Mouse (Mus musculus): ENCODE measurements around the gene Mib2. TPM values are rescaled to one million over a fixed set of nuclear protein-coding genes. Genes with fewer than 3 reads are reported as not detected.
"Not testable (repeated sequence)": the region's sequence is repeated elsewhere in the genome, so short reads cannot be mapped to it uniquely, and the experiment has no call there.

Mib2 gene
- total and polyA plus RNA-seq, 2 experiments from 2014 or later, result 40.6 to 127 TPM

DNA sequence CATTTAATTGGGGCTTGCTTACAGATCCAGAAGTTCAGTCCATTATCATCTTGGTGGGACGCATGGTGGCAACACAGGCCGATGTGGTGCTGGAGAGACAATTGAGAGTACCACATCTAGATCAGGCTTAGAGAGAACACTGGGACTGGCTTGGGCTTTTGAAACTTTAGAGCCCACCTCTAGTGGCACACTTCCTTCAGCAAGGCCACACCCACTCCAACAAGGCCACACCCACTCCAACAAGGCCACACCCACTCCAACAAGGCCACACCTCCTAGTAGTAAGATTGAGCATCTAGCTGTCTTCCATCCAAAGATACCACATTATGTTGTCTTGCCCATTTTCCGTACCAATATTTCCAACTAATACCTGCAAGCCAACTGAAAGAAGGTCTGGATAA, 23.4 kb upstream of the Mib2 start:
- H3K4me3 ChIP-seq (ENCODE audit: low read length), result no peak overlapping the region
- DNase-seq (ENCODE audit: low spot score), result no peak
- H3K4me2 ChIP-seq (ENCODE audit: low read depth, low read length), result no peak overlapping the region
- H3K4me1 ChIP-seq (ENCODE audit: insufficient read depth, low read length), result peaks cover 16% of the 10 kb centered on the region
- no peak overlapping the region for H3K27ac ChIP-seq
- no peak for TF ChIP-seq CTCF (IDR thresholded peaks at IDR 0.05; ENCODE audit: low read depth)
- 97% methylated on average over 3 of the region's 3 CpGs for WGBS
- no peaks in the 10 kb centered on the region for H3K36me3 ChIP-seq (ENCODE audit: insufficient read depth, low read length)
- no peak for ATAC-seq
- no peak overlapping the region for H3K9ac ChIP-seq (replicated peaks; ENCODE audit: low read length)
- no peaks in the 10 kb centered on the region for H3K27me3 ChIP-seq (ENCODE audit: insufficient read depth, low read length)
- no peaks in the 10 kb centered on the region for H3K9me3 ChIP-seq (ENCODE audit: low read length)

DNA sequence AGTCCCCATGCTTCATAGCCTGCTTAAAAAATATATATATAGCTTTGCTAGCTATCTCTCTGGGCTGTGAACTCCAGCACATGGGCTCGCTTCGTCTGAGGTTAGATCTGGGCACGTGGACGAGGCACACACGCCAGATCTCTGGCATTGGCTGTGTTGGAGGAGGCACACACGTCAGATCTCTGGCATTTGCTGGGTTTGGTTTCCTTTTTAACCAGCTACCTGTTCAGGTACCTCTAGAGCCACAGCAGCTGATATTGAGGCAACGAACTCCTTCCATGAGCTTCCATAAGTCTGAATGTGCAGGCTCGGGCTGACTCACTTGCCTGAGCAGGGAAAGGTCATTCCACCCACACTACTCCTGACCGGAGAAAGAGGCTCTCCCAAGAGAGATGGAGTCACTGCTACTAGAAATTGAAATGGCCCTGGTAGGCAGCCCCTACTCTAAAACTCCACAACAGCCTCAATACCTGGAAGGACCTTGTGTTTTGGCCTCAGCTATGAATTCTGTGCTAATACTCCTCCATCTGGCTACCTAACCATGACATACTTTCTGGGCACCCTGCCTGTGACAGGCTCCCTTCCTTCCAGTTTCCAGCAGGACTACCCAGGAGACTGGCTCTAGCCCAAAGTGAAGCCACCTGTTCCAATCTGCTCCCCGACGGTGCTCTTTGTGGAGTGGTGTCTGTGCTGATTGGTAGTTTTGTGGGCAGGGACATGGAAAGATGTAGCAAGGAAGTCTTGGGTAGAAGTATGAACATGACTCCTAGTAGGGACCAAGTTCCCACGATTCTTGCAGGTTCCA, 21.8 kb upstream of the Mib2 start:
- H3K27ac ChIP-seq, result peak overlapping the region; percentile 45; the same call in 1 of the 2 replicates
- no peak overlapping the region for H3K4me2 ChIP-seq (ENCODE audit: low read depth, low read length)
- no peaks in the 10 kb centered on the region for H3K9me3 ChIP-seq (ENCODE audit: low read length)
- H3K36me3 ChIP-seq (ENCODE audit: insufficient read depth, low read length), result no peaks in the 10 kb centered on the region
- peaks cover 9% of the 10 kb centered on the region for H3K4me1 ChIP-seq (ENCODE audit: insufficient read depth, low read length)
- no peak overlapping the region for H3K9ac ChIP-seq (replicated peaks; ENCODE audit: low read length)
- 68% methylated on average over 12 of the region's 12 CpGs for whole genome bisulfite sequencing
- no peak overlapping the region for H3K4me3 ChIP-seq (ENCODE audit: low read length)
- TF ChIP-seq CTCF (IDR thresholded peaks at IDR 0.05; ENCODE audit: low read depth), result no peak
- no peaks in the 10 kb centered on the region for H3K27me3 ChIP-seq (ENCODE audit: insufficient read depth, low read length)
- no peak for ATAC-seq
- DNase-seq (ENCODE audit: low spot score), result peak; percentile 44

DNA sequence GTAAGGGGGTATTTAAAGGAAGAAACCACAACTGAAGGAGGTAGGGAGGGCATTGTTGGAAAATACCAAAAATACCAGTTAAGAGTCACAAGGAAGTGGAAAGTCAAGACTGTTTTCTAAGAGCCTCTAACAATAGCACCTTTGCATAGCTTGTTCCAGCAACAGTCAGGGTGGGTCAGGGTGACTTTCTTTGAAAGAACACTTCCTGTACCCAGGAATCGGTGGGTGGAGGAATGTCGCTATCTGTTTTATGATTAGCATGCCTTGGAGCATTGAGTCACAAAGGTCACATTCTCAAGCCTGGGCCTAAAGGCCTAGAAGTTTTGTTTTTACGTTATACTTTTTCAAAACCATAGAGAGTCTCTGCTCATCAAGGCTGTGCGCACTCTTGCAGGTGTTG, 18.8 kb upstream of the Mib2 start:
- H3K27ac ChIP-seq; ATAC-seq; H3K9ac ChIP-seq (replicated peaks; ENCODE audit: low read length); DNase-seq (ENCODE audit: low spot score); H3K36me3 ChIP-seq (ENCODE audit: insufficient read depth, low read length); H3K4me3 ChIP-seq (ENCODE audit: low read length); H3K9me3 ChIP-seq (ENCODE audit: low read length); H3K4me1 ChIP-seq (ENCODE audit: insufficient read depth, low read length); H3K27me3 ChIP-seq (ENCODE audit: insufficient read depth, low read length); H3K4me2 ChIP-seq (ENCODE audit: low read depth, low read length): not testable (repeated sequence)
- WGBS, result 92% methylated on average over 4 of the region's 4 CpGs

DNA sequence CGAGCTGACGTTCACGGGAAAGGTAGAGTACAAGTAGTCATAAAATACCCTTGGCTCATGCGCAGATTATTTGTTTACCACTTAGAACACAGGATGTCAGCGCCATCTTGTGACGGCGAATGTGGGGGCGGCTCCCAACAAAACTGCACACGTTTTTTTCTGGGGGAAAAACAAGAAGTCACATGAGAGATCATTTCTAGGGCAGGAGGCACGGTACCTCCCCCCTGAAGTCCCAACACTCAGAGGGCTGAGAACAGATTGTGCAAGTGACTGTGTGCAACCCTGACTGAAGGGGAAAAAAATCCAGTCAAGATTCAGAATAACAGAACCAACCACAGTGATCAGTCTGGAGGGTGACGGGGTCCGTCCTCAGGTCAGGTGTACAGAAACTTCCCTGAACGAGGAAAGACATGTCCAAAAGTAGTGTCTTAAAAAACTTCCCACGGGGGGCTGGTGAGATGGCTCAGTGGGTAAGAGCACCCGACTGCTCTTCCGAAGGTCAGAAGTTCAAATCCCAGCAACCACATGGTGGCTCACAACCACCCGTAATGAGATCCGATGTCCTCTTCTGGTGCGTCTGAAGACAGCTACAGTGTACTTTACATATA, 14.8 kb upstream of the Mib2 start:
- H3K27me3 ChIP-seq (ENCODE audit: insufficient read depth, low read length); H3K36me3 ChIP-seq (ENCODE audit: insufficient read depth, low read length); H3K4me3 ChIP-seq (ENCODE audit: low read length); DNase-seq (ENCODE audit: low spot score); H3K27ac ChIP-seq; H3K9ac ChIP-seq (replicated peaks; ENCODE audit: low read length); H3K9me3 ChIP-seq (ENCODE audit: low read length); H3K4me2 ChIP-seq (ENCODE audit: low read depth, low read length); ATAC-seq; H3K4me1 ChIP-seq (ENCODE audit: insufficient read depth, low read length): not testable (repeated sequence)
- 92% methylated on average over 15 of the region's 19 CpGs for WGBS

DNA sequence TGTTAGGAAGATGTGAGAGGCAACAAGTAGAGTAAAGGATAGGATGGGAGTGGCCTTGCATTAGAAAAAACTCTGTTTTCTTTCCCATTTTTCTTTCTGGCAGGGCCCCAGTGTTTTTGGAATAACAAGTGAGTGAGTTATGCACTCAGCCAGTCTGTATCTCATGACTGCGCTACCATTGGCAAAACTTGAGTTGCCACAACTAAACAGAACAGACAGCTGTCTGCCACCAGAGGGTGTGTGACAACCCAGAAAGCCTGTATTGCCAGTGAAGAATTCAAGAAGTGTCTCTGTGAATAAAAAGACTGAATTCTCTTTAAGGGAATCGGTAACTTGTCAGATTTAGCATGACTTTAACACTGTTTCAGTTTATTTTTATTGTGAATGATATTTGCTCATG, 7.0 kb upstream of the Mib2 start:
- no peak overlapping the region for H3K27ac ChIP-seq
- no peaks in the 10 kb centered on the region for H3K9me3 ChIP-seq (ENCODE audit: low read length)
- no peak overlapping the region for H3K4me3 ChIP-seq (ENCODE audit: low read length)
- peak; percentile 23 for DNase-seq (ENCODE audit: low spot score)
- H3K4me1 ChIP-seq (ENCODE audit: insufficient read depth, low read length), result no peaks in the 10 kb centered on the region
- no peaks in the 10 kb centered on the region for H3K36me3 ChIP-seq (ENCODE audit: insufficient read depth, low read length)
- TF ChIP-seq CTCF (IDR thresholded peaks at IDR 0.05; ENCODE audit: low read depth), result peak; percentile 64
- H3K9ac ChIP-seq (replicated peaks; ENCODE audit: low read length), result no peak overlapping the region
- H3K27me3 ChIP-seq (ENCODE audit: insufficient read depth, low read length), result no peaks in the 10 kb centered on the region
- H3K4me2 ChIP-seq (ENCODE audit: low read depth, low read length), result no peak overlapping the region
- no peak for ATAC-seq
- WGBS, result 86% methylated on average over 2 of the region's 2 CpGs

DNA sequence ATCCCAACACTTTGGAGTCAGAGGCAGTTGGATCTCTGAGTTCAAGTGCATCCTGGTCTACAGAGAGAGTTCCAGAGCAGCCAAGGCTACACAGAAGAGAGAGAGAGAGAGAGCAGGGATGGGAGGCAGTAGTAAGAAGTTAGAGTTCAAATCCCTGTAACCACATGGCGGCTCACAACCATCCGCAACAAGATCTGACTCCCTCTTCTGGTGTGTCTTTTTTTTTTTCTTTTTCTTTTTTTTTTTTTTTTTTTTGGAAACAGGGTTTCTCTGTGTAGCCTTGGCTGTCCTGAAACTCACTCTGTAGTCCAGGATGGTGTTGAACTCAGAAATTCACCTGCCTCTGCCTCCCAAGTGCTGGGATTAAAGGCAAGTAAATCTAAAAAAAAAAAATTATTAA, 3.1 kb upstream of the Mib2 start:
- no peak for DNase-seq (ENCODE audit: low spot score)
- 54% methylated on average over 2 of the region's 2 CpGs for WGBS

DNA sequence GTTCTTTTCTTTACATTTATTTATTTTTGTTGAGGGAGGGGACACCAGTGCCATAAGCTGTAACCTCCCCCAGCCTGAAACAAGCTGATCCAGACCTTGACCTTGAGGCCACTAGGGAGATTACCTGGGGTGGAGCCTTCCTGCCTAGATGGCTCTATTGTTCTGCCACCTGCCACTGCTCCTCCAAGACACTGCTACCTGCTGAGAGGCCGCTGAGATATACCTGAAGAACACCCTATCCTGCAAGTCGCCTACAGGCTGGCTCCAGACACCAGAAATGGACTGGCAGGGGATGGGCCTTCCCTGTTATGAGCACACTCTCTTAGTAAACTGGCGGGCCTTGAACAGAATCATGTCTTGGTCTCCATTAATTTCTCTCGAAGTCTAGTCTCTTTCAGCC, 1.2 kb upstream of the Mib2 start:
- H3K9me3 ChIP-seq (ENCODE audit: low read length); H3K27ac ChIP-seq; H3K4me3 ChIP-seq (ENCODE audit: low read length); H3K36me3 ChIP-seq (ENCODE audit: insufficient read depth, low read length); DNase-seq (ENCODE audit: low spot score); ATAC-seq; H3K9ac ChIP-seq (replicated peaks; ENCODE audit: low read length); H3K27me3 ChIP-seq (ENCODE audit: insufficient read depth, low read length); H3K4me2 ChIP-seq (ENCODE audit: low read depth, low read length); H3K4me1 ChIP-seq (ENCODE audit: insufficient read depth, low read length): not testable (repeated sequence)
- 70% methylated on average over 4 of the region's 4 CpGs for WGBS

More for the DNA sequence above, 3.1 kb upstream of the Mib2 start:
- H3K9ac ChIP-seq (replicated peaks; ENCODE audit: low read length), result no peak overlapping the region
- H3K4me1 ChIP-seq (ENCODE audit: insufficient read depth, low read length), result peaks cover 5% of the 10 kb centered on the region; the same call in 1 of the 2 replicates
- H3K27me3 ChIP-seq (ENCODE audit: insufficient read depth, low read length), result no peaks in the 10 kb centered on the region
- ATAC-seq, result no peak
- H3K36me3 ChIP-seq (ENCODE audit: insufficient read depth, low read length), result no peaks in the 10 kb centered on the region
- no peak overlapping the region for H3K4me2 ChIP-seq (ENCODE audit: low read depth, low read length)
- H3K9me3 ChIP-seq (ENCODE audit: low read length), result no peaks in the 10 kb centered on the region
- no peak overlapping the region for H3K4me3 ChIP-seq (ENCODE audit: low read length)
- no peak overlapping the region for H3K27ac ChIP-seq
- TF ChIP-seq CTCF (IDR thresholded peaks at IDR 0.05; ENCODE audit: low read depth), result no peak

Measured in hindbrain, postnatal 0 days (tissue).